Mouse (Mus musculus): Measurements from ENCODE around the gene Rgmb.

GRCm38 (mm10) chr17:15872093-15872492, 41.3 kb upstream of the Rgmb start:
- no peak for TF ChIP-seq POLR2A (IDR thresholded peaks at IDR 0.05; ENCODE audit: borderline replicate concordance, extremely low read depth, insufficient read depth, insufficient read length, poor library complexity, severe bottlenecking)
- no peak for TF ChIP-seq CTCF (IDR thresholded peaks at IDR 0.05; ENCODE audit: borderline replicate concordance, extremely low read depth, insufficient read depth, insufficient read length)
